Mouse (Mus musculus) frontal cortex, adult 2 months (tissue): ENCODE data around the gene Srgap3. TPM values are rescaled to one million over a fixed set of nuclear protein-coding genes. Genes with fewer than 3 reads are reported as not detected.

Source experiments
- DNase-seq, 2 experiments: peaks; one replicate each; pipeline ENCODE4 v3.0.0; 2022; ENCODE audit warnings: low spot score in 1 of 2; ENCODE audit errors: extremely low spot score in 1 of 2
- polyA plus RNA-seq: library from polyadenylated mRNA; depleted of rRNA; stranded (reverse); fragments of >200 nt; gene quantifications from 2 replicates; pipeline ENCODE4 v1.2.3, GENCODE M21; 2012

The Srgap3 gene
- polyA plus RNA-seq, 1 experiment: 124 TPM

GRCm38 (mm10) chr6:112950205-112951110 lies 3.4 kb upstream of the Srgap3 start:
- no peak for DNase-seq

- no peak for DNase-seq
These were observed 2.2 kb upstream of the Srgap3 start for GRCm38 (mm10) chr6:112949220-112949619.

GRCm38 (mm10) chr6:112948416-112948815 lies 1.4 kb upstream of the Srgap3 start:
- no peak for DNase-seq

GRCm38 (mm10) chr6:112946021-112946811 lies 850 bp downstream of the Srgap3 start:
- no peak for DNase-seq

GRCm38 (mm10) chr6:112945181-112945751 lies 1.8 kb downstream of the Srgap3 start:
- DNase-seq: no peak

- no peak for DNase-seq
These were observed 3.3 kb downstream of the Srgap3 start for GRCm38 (mm10) chr6:112943596-112944245.

GRCm38 (mm10) chr6:112939281-112939680 lies 7.8 kb downstream of the Srgap3 start:
- no peak for DNase-seq

- DNase-seq: no peak
These were observed 9.3 kb downstream of the Srgap3 start for GRCm38 (mm10) chr6:112937791-112938190.

- no peak for DNase-seq
These were observed 12.6 kb downstream of the Srgap3 start for GRCm38 (mm10) chr6:112934501-112934900.

GRCm38 (mm10) chr6:112932611-112933010 lies 14.5 kb downstream of the Srgap3 start:
- DNase-seq: no peak

GRCm38 (mm10) chr6:112930011-112930451 lies 17.0 kb downstream of the Srgap3 start:
- DNase-seq: peak in 1 of 2 experiments; percentile 61

- peak; percentile 63 to 69 for DNase-seq
These were observed 17.6 kb downstream of the Srgap3 start for GRCm38 (mm10) chr6:112929291-112929984.

- DNase-seq: no peak
These were observed 18.2 kb downstream of the Srgap3 start for GRCm38 (mm10) chr6:112928841-112929240.

GRCm38 (mm10) chr6:112927341-112927740 lies 19.7 kb downstream of the Srgap3 start:
- no peak for DNase-seq

GRCm38 (mm10) chr6:112926011-112926410 lies 21.1 kb downstream of the Srgap3 start:
- peak in 1 of 2 experiments; percentile 52 for DNase-seq

GRCm38 (mm10) chr6:112925234-112925975 lies 21.7 kb downstream of the Srgap3 start:
- peak; percentile 53 to 78 for DNase-seq

GRCm38 (mm10) chr6:112924606-112925141 lies 22.4 kb downstream of the Srgap3 start:
- DNase-seq: no peak

- no peak for DNase-seq
These were observed 26.4 kb downstream of the Srgap3 start for GRCm38 (mm10) chr6:112920619-112921195.

- no peak for DNase-seq
These were observed 29.3 kb downstream of the Srgap3 start for GRCm38 (mm10) chr6:112917717-112918116.
